Mouse (Mus musculus) midbrain, embryonic 13.5 days (tissue): ENCODE data around the gene S100a4. TPM values are rescaled to one million over a fixed set of nuclear protein-coding genes. Genes with fewer than 3 reads are reported as not detected.

Experiments
- ATAC-seq: fragments of 200-750 bp; cut with Nextera tagmentation; 2 replicates; pipeline ENCODE4 v1.8.0; 2017; ENCODE audit warnings: mild to moderate bottlenecking, moderate TSS enrichment, moderate library complexity
- H3K27ac ChIP-seq: fragments of 300-500 bp; sonication (generic); 2 replicates; pipeline ENCODE4 v1.5.1; 2015; ENCODE audit warnings: inconsistent platforms, mild to moderate bottlenecking, moderate library complexity
- H3K27me3 ChIP-seq: fragments of 300-500 bp; sonication (generic); 2 replicates; pipeline ENCODE4 v1.6.1; 2015; ENCODE audit warnings: mild to moderate bottlenecking, inconsistent platforms
- H3K36me3 ChIP-seq: fragments of 300-500 bp; sonication (generic); 2 replicates; pipeline ENCODE4 v1.6.1; 2015; ENCODE audit warnings: mild to moderate bottlenecking, inconsistent platforms
- H3K4me1 ChIP-seq: fragments of 300-500 bp; sonication (generic); replicated peaks from 2 replicates; pipeline ENCODE4 v1.6.1; 2015; ENCODE audit warnings: inconsistent platforms
- H3K4me2 ChIP-seq: fragments of 300-500 bp; sonication (generic); replicated peaks from 2 replicates; pipeline ENCODE4 v1.6.1; 2015; ENCODE audit warnings: moderate library complexity, mild to moderate bottlenecking, inconsistent platforms
- H3K4me3 ChIP-seq: fragments of 300-500 bp; sonication (generic); replicated peaks from 2 replicates; pipeline ENCODE4 v1.5.1; 2015; ENCODE audit warnings: mild to moderate bottlenecking, inconsistent platforms
- H3K9ac ChIP-seq: fragments of 300-500 bp; sonication (generic); replicated peaks from 2 replicates; pipeline ENCODE4 v1.6.1; 2015; ENCODE audit warnings: mild to moderate bottlenecking, inconsistent platforms
- H3K9me3 ChIP-seq: fragments of 300-500 bp; sonication (generic); 2 replicates; pipeline ENCODE4 v1.6.1; 2016; ENCODE audit warnings: mild to moderate bottlenecking, inconsistent platforms
- WGBS: fragments of 180-500 bp; shearing (Covaris S2); methylation state at CpG from one replicate; pipeline ENCODE4 v1.1.7; 2015; 5-methylcytosine and 5-hydroxymethylcytosine counted together
- polyA plus RNA-seq: library from polyadenylated mRNA; unstranded; fragments of >200 nt; fragmentation: Nextera tagmentation; extraction: Ambion mirVana; gene quantifications from 2 replicates; pipeline ENCODE4 v1.2.1, GENCODE M21; 2015

The S100a4 gene
- polyA plus RNA-seq, 1 experiment from 2014 or later = 0.83 TPM

DNA sequence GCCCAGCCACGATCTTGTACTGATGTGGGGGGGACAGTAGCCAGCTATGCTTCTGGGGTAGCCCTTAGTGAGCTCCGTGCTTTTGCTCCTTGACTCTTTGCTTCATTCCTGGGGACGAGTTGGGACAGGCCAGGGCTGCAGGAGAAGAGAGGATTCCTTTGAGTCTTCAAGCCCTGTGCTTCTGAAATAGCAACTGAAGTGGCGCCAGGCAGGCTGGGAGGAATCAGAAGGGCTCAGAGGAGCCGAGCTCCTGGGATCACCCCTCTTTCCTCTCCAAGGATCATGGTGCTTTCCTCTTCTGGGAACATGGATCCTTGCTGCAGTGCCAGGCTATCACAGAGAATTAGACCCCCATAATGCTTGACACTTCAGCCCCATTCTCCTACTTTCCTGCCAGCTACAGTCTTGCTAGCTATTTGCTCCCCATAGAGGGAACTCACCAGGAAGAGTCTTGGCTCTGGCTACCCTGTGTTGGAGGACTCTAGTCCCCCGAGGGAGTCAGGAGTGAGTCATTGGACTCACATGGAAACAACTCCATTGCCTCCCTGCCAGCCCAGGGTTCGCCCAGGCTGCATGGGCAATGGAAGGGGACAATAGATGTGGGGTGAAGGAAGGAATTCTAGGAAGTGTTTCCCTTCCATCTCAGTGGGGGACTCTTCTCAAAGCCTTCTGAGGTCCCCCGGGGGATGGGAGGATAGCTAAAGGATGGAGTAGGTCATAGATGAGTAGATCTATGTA lies 2.9 kb upstream of the S100a4 start:
- no peak for ATAC-seq
- 82% methylated on average over 8 of the region's 8 CpGs for WGBS
- no peaks in the 10 kb centered on the region for H3K36me3 ChIP-seq
- no peaks in the 10 kb centered on the region for H3K9me3 ChIP-seq
- no peaks in the 10 kb centered on the region for H3K27me3 ChIP-seq
- no peak overlapping the region for H3K9ac ChIP-seq
- H3K27ac ChIP-seq = no peak overlapping the region
- no peak overlapping the region for H3K4me3 ChIP-seq
- no peak overlapping the region for H3K4me2 ChIP-seq
- H3K4me1 ChIP-seq = no peaks in the 10 kb centered on the region

DNA sequence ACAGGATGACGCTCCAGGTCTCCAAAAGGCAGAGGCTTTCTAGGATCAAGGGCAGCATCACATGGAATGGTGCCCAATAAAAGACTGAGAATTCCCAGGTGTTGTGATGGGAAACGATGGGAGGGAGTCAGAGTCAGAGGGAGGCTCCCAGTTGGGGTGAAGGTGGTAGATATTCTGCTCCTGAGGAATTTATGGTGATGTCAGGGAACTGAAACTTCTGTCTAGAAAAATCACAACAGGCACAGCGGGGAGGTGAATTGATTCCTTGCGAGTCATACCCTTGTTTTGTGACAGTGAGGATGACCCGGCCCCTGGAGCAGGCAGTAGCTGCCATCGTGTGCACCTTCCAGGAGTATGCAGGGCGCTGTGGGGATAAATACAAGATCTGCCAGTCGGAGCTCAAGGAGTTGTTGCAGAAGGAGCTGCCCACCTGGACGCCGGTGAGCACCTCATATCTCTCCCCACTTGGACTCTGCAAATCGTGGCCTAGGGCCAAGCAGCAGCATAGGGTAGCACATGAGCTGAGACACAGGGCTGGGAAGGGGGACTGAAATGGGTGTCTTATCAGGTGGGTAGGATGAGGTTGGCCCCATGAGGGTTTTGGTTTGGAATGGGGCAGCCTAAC lies 2.0 kb upstream of the S100a4 start, which contains the start of gene Gm42674:
Gene Gm42674 (plus strand): TSS at position 419 of the 625 bp plus-strand sequence.
- 85% methylated on average over 11 of the region's 11 CpGs for WGBS
- Histone ChIP-seq H3K27ac (no peak within 1 kb of the TSS), H3K4me2 (no peak within 1 kb of the TSS), H3K9ac (no peak within 1 kb of the TSS), H3K36me3 (no peaks in the 10 kb centered on the region), H3K9me3 (no peaks in the 10 kb centered on the region), H3K4me1 (no peaks in the 10 kb centered on the region), H3K27me3 (no peaks in the 10 kb centered on the region), H3K4me3 (no peak within 1 kb of the TSS)
- no peak for ATAC-seq

GRCm38 (mm10) chr3:90604416-90604815 lies 845 bp downstream of the S100a4 start:
- H3K9me3 ChIP-seq = no peaks in the 10 kb centered on the region
- no peak overlapping the region for H3K4me2 ChIP-seq
- no peak overlapping the region for H3K27ac ChIP-seq
- H3K36me3 ChIP-seq = no peaks in the 10 kb centered on the region
- H3K4me1 ChIP-seq = no peaks in the 10 kb centered on the region
- H3K27me3 ChIP-seq = no peaks in the 10 kb centered on the region
- ATAC-seq = peak; percentile 70
- no peak overlapping the region for H3K9ac ChIP-seq
- 64% methylated on average over 4 of the region's 4 CpGs for WGBS
- H3K4me3 ChIP-seq = no peak overlapping the region

DNA sequence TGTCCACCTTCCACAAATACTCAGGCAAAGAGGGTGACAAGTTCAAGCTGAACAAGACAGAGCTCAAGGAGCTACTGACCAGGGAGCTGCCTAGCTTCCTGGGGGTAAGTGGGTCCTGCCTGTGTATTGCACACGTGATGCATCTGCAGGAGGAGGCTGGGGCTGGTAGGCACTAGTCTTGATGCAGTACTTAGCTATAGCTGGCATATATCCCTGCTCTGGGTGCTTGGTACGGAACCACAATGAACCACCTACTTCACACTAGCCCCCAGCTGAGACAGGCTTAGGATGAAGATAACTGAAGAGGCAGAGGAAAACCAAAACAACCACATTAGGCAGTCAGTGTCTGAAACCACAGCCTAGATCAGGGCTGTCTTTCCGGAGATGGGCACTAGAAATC lies 1.5 kb downstream of the S100a4 start:
- H3K9me3 ChIP-seq = no peaks in the 10 kb centered on the region
- H3K4me3 ChIP-seq = no peak overlapping the region
- no peaks in the 10 kb centered on the region for H3K4me1 ChIP-seq
- no peak overlapping the region for H3K9ac ChIP-seq
- H3K4me2 ChIP-seq = no peak overlapping the region
- WGBS = 87% methylated on average over 3 of the region's 3 CpGs
- H3K27ac ChIP-seq = no peak overlapping the region
- no peaks in the 10 kb centered on the region for H3K27me3 ChIP-seq
- ATAC-seq = 0 out of 2 replicates have a peak, but pooled peaks have one; percentile 13
- no peaks in the 10 kb centered on the region for H3K36me3 ChIP-seq

- Histone ChIP-seq H3K36me3 (no peaks in the 10 kb centered on the region), H3K4me3 (no peak overlapping the region), H3K4me2 (no peak overlapping the region), H3K27me3 (no peaks in the 10 kb centered on the region), H3K9ac (no peak overlapping the region), H3K27ac (no peak overlapping the region), H3K9me3 (no peaks in the 10 kb centered on the region), H3K4me1 (no peaks in the 10 kb centered on the region)
- ATAC-seq = no peak
- 95% methylated on average over 2 of the region's 2 CpGs for WGBS
Observed at GRCm38 (mm10) chr3:90605736-90606135, 2.2 kb downstream of the S100a4 start.

DNA sequence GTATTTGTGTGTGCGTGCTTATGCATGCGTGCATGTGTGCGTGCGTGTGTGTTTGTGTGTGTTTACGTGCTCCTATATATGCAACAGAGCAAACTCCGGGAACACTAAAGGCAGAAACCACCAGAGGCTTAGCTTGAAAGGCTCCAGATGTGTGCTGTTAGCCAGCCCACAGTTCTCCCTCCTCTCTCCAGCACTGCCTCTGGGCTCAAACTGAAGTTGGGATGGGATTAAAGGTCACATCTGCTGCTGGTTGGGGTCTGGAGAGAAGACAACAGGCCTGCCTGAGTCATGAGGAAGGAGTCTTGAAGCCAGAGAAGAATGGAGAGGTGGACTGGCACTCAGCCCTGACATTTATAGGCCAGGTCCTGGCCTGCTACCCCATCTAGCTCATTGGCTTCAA lies 2.6 kb downstream of the S100a4 start:
- WGBS = 96% methylated on average over 6 of the region's 6 CpGs
- Histone ChIP-seq H3K36me3 (no peaks in the 10 kb centered on the region), H3K27ac (no peak overlapping the region), H3K9me3 (no peaks in the 10 kb centered on the region), H3K4me3 (no peak overlapping the region), H3K9ac (no peak overlapping the region), H3K4me1 (no peaks in the 10 kb centered on the region), H3K4me2 (no peak overlapping the region), H3K27me3 (no peaks in the 10 kb centered on the region)
- ATAC-seq = no peak

GRCm38 (mm10) chr3:90607361-90607760 lies 3.8 kb downstream of the S100a4 start:
- no peak for ATAC-seq
- no peaks in the 10 kb centered on the region for H3K9me3 ChIP-seq
- no peaks in the 10 kb centered on the region for H3K36me3 ChIP-seq
- no peak overlapping the region for H3K9ac ChIP-seq
- no peaks in the 10 kb centered on the region for H3K27me3 ChIP-seq
- H3K27ac ChIP-seq = no peak overlapping the region
- no peak overlapping the region for H3K4me3 ChIP-seq
- H3K4me1 ChIP-seq = no peaks in the 10 kb centered on the region
- WGBS = 92% methylated on average over 3 of the region's 3 CpGs
- no peak overlapping the region for H3K4me2 ChIP-seq

DNA sequence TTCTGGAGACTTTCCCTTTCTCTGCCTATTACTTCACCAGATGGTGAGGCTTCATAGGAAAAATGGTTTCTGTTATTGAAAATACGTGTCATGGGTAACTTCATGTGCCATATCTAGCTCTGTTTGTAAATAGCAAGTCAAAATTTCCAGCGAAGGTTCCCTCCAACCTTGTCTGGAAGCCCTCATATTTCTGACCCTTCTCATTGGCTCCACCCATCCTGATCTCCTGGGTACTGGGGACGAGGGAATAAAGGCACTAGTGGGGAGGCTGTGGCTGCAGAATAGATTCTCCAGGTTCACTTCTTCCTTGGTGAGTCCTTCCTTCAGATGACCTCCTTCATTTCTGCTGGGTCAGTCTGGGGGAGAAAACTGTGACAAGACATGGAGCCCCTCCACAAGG lies 4.7 kb downstream of the S100a4 start, which contains the start of gene S100a5:
Gene S100a5 (plus strand): TSS at position 301 of the 400 bp plus-strand sequence.
- no peak for ATAC-seq
- 62% methylated on average over 3 of the region's 3 CpGs for WGBS
- no peak within 1 kb of the TSS for H3K4me2 ChIP-seq
- peaks cover 6% of the 10 kb centered on the region for H3K4me1 ChIP-seq
- H3K27me3 ChIP-seq = no peaks in the 10 kb centered on the region
- no peak within 1 kb of the TSS for H3K27ac ChIP-seq
- H3K9ac ChIP-seq = no peak within 1 kb of the TSS
- H3K4me3 ChIP-seq = no peak within 1 kb of the TSS
- H3K9me3 ChIP-seq = no peaks in the 10 kb centered on the region
- H3K36me3 ChIP-seq = no peaks in the 10 kb centered on the region

DNA sequence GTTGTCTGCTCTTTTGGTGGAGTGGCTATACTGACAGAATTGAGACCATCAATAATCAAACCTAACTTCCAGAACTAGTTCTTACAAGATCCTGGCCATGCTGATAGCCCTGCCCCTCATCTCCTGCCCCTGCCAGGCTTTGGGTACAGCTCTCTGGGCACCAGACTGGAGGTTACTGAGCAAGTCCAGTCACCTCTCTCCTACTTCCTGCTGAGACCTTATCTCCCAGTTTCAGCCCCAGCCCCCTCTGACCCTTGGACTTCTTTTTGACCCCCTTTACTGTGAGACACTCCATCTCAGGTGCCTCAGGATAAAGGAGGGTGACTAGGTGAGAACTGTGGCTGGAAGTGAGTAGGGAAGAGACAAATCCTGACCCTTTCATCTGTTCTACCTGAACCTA lies 5.5 kb downstream of the S100a4 start:
- Histone ChIP-seq H3K9me3 (no peaks in the 10 kb centered on the region), H3K4me1 (peaks cover 7% of the 10 kb centered on the region), H3K27ac (no peak overlapping the region), H3K27me3 (peaks cover 4% of the 10 kb centered on the region), H3K36me3 (no peaks in the 10 kb centered on the region), H3K9ac (no peak overlapping the region), H3K4me3 (no peak overlapping the region), H3K4me2 (no peak overlapping the region)
- no peak for ATAC-seq

- ATAC-seq = no peak
- Histone ChIP-seq H3K27ac (no peak overlapping the region), H3K4me2 (no peak overlapping the region), H3K4me1 (peaks cover 7% of the 10 kb centered on the region), H3K9me3 (no peaks in the 10 kb centered on the region), H3K4me3 (no peak overlapping the region), H3K27me3 (peaks cover 10% of the 10 kb centered on the region), H3K9ac (no peak overlapping the region), H3K36me3 (no peaks in the 10 kb centered on the region)
- WGBS = 83% methylated on average over 3 of the region's 3 CpGs
Observed at GRCm38 (mm10) chr3:90611494-90611893, 7.9 kb downstream of the S100a4 start.

DNA sequence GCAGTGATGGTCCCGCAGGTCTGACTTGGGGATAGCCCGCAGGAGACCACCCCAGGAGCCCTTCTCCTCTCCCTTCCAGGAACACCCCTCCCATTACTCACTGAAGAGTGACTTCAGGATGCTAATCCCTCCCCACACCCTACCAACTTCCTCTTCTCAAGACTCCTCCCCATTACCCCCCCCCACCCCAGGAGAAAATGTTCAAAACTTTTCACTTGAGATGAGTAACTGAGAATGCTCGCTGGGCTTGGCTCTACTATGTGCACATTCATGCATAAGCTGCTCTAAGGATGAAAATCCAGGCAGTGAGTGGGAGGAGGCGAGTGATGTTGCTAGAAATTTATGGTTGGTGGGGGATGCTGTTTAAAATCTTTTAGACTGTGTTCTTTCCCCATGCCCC lies 8.5 kb downstream of the S100a4 start:
- Histone ChIP-seq H3K27ac (no peak overlapping the region), H3K27me3 (peaks cover 10% of the 10 kb centered on the region), H3K9ac (no peak overlapping the region), H3K9me3 (no peaks in the 10 kb centered on the region), H3K4me2 (no peak overlapping the region), H3K4me1 (peaks cover 7% of the 10 kb centered on the region), H3K36me3 (no peaks in the 10 kb centered on the region), H3K4me3 (no peak overlapping the region)
- no peak for ATAC-seq
- WGBS = 57% methylated on average over 4 of the region's 4 CpGs

DNA sequence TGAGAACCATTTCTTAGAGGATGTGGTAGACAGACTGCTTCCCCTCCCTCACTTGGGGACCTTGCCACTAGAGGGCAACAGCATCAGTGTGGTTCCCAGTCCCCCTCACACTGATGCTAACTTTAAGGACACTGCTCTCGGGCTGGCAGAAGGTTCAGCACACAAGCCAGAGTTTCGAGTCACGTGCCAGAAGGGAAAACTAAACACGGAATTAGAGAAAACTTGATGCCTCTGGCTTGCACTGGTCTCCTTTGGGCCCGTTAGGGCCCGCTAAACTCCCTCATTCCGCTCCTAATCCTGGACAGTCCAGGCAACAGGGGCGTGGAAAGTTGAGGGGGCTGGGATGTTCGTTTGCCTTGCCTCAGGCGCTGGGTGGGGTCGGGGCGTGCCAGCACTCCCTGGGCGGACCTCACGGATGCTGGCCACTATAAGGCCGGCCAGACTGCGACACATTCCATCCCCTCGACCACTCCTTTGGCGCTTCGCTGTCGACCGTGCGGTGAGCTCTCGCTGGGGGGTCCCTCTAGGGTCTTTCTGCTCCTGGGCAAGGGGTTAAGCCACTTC lies 9.2 kb downstream of the S100a4 start, which contains the start of gene S100a6:
Gene S100a6 (plus strand): TSS at position 155 of the 564 bp plus-strand sequence.
- peak; percentile 84 for ATAC-seq
- no peak within 1 kb of the TSS for H3K27ac ChIP-seq
- H3K4me3 ChIP-seq = peak within 1 kb of the TSS; percentile 30
- H3K4me1 ChIP-seq = peaks cover 7% of the 10 kb centered on the region
- under 1% methylated on average over 23 of the region's 23 CpGs for WGBS
- peaks cover 10% of the 10 kb centered on the region for H3K27me3 ChIP-seq
- peak within 1 kb of the TSS; percentile 65 for H3K4me2 ChIP-seq
- H3K36me3 ChIP-seq = no peaks in the 10 kb centered on the region
- H3K9ac ChIP-seq = peak within 1 kb of the TSS; percentile 39; the same call in 1 of the 2 replicates
- H3K9me3 ChIP-seq = no peaks in the 10 kb centered on the region
